Mouse (Mus musculus): ENCODE results near the gene Mrnip. TPM values are rescaled to one million over a fixed set of nuclear protein-coding genes. Genes with fewer than 3 reads are reported as not detected.

The Mrnip gene
- polyA plus RNA-seq, 1 experiment from 2014 or later = 19.7 TPM

GRCm38 (mm10) chr11:50216724-50217366, 42.6 kb downstream of the Mrnip start:
- Histone ChIP-seq H3K36me3 (no peaks in the 10 kb centered on the region), H3K4me3 (replicated peaks) (no peak overlapping the region), H3K9ac (no peak overlapping the region), H3K4me1 (peaks cover 16% of the 10 kb centered on the region), H3K27me3 (no peaks in the 10 kb centered on the region), H3K4me2 (replicated peaks) (no peak overlapping the region), H3K9me3 (replicated peaks) (no peaks in the 10 kb centered on the region), H3K27ac (replicated peaks) (no peak overlapping the region)
- 71% methylated on average over 4 of the region's 4 CpGs for WGBS
- no peak for ATAC-seq (ENCODE audit: insufficient number of reproducible peaks, low FRiP score, low TSS enrichment, low read depth)

- WGBS = 60% methylated on average over 4 of the region's 4 CpGs
- H3K4me1 ChIP-seq = peaks cover 16% of the 10 kb centered on the region
- H3K4me3 ChIP-seq (replicated peaks) = no peak overlapping the region
- H3K27ac ChIP-seq (replicated peaks) = no peak overlapping the region
- ATAC-seq (ENCODE audit: insufficient number of reproducible peaks, low FRiP score, low TSS enrichment, low read depth) = no peak
- no peak overlapping the region for H3K4me2 ChIP-seq (replicated peaks)
- no peaks in the 10 kb centered on the region for H3K36me3 ChIP-seq
- H3K9me3 ChIP-seq (replicated peaks) = no peaks in the 10 kb centered on the region
- no peaks in the 10 kb centered on the region for H3K27me3 ChIP-seq
- no peak overlapping the region for H3K9ac ChIP-seq
Observed at GRCm38 (mm10) chr11:50217811-50218210, 43.6 kb downstream of the Mrnip start.

- H3K27ac ChIP-seq (replicated peaks) = no peak overlapping the region
- WGBS = 35% methylated on average over 2 of the region's 2 CpGs
- no peaks in the 10 kb centered on the region for H3K36me3 ChIP-seq
- H3K27me3 ChIP-seq = no peaks in the 10 kb centered on the region
- H3K4me1 ChIP-seq = peaks cover 23% of the 10 kb centered on the region
- no peak for ATAC-seq (ENCODE audit: insufficient number of reproducible peaks, low FRiP score, low TSS enrichment, low read depth)
- no peaks in the 10 kb centered on the region for H3K9me3 ChIP-seq (replicated peaks)
- no peak overlapping the region for H3K9ac ChIP-seq
- no peak overlapping the region for H3K4me2 ChIP-seq (replicated peaks)
- H3K4me3 ChIP-seq (replicated peaks) = no peak overlapping the region
Observed at GRCm38 (mm10) chr11:50219833-50220232, 45.6 kb downstream of the Mrnip start.

- no peak overlapping the region for H3K4me3 ChIP-seq (replicated peaks)
- whole genome bisulfite sequencing = 52% methylated on average over 7 of the region's 7 CpGs
- no peaks in the 10 kb centered on the region for H3K9me3 ChIP-seq (replicated peaks)
- no peak overlapping the region for H3K9ac ChIP-seq
- no peak for ATAC-seq (ENCODE audit: insufficient number of reproducible peaks, low FRiP score, low TSS enrichment, low read depth)
- H3K27ac ChIP-seq (replicated peaks) = no peak overlapping the region
- H3K4me2 ChIP-seq (replicated peaks) = no peak overlapping the region
- no peaks in the 10 kb centered on the region for H3K27me3 ChIP-seq
- no peaks in the 10 kb centered on the region for H3K36me3 ChIP-seq
- peaks cover 26% of the 10 kb centered on the region for H3K4me1 ChIP-seq
Observed at GRCm38 (mm10) chr11:50222559-50223276, 48.5 kb downstream of the Mrnip start.

- Histone ChIP-seq H3K27me3 (no peaks in the 10 kb centered on the region), H3K9ac (peak overlapping the region; percentile 92), H3K4me1 (peaks cover 34% of the 10 kb centered on the region), H3K4me3 (replicated peaks) (peak overlapping the region; percentile 86), H3K4me2 (replicated peaks) (peak overlapping the region; percentile 93), H3K27ac (replicated peaks) (peak overlapping the region; percentile 82), H3K36me3 (no peaks in the 10 kb centered on the region), H3K9me3 (replicated peaks) (no peaks in the 10 kb centered on the region)
- 6% methylated on average over 17 of the region's 17 CpGs for WGBS
- no peak for ATAC-seq (ENCODE audit: insufficient number of reproducible peaks, low FRiP score, low TSS enrichment, low read depth)
Observed at GRCm38 (mm10) chr11:50223783-50224662, 49.8 kb downstream of the Mrnip start.

- H3K27ac ChIP-seq (replicated peaks) = peak overlapping the region; percentile 82
- peak overlapping the region; percentile 86 for H3K4me3 ChIP-seq (replicated peaks)
- peak; percentile 86 for ATAC-seq (ENCODE audit: insufficient number of reproducible peaks, low FRiP score, low TSS enrichment, low read depth)
- H3K36me3 ChIP-seq = no peaks in the 10 kb centered on the region
- H3K9ac ChIP-seq = peak overlapping the region; percentile 92
- peak overlapping the region; percentile 93 for H3K4me2 ChIP-seq (replicated peaks)
- no peaks in the 10 kb centered on the region for H3K9me3 ChIP-seq (replicated peaks)
- under 1% methylated on average over 66 of the region's 70 CpGs for WGBS
- peaks cover 38% of the 10 kb centered on the region for H3K4me1 ChIP-seq
- no peaks in the 10 kb centered on the region for H3K27me3 ChIP-seq
Observed at GRCm38 (mm10) chr11:50224671-50225530, 50.7 kb downstream of the Mrnip start.

GRCm38 (mm10) chr11:50225611-50226378, 51.6 kb downstream of the Mrnip start:
- 0 out of 2 replicates have a peak, but pooled peaks have one; percentile 3 for ATAC-seq (ENCODE audit: insufficient number of reproducible peaks, low FRiP score, low TSS enrichment, low read depth)
- 2% methylated on average over 34 of the region's 34 CpGs for WGBS
- Histone ChIP-seq H3K9ac (peak overlapping the region; percentile 92), H3K4me1 (peaks cover 44% of the 10 kb centered on the region), H3K36me3 (0 out of 2 replicates have a peak, but pooled peaks cover under 1% of the 10 kb centered on the region), H3K9me3 (replicated peaks) (no peaks in the 10 kb centered on the region), H3K4me3 (replicated peaks) (peak overlapping the region; percentile 86), H3K27ac (replicated peaks) (peak overlapping the region; percentile 82), H3K27me3 (no peaks in the 10 kb centered on the region), H3K4me2 (replicated peaks) (peak overlapping the region; percentile 93)

- no peaks in the 10 kb centered on the region for H3K27me3 ChIP-seq
- no peak overlapping the region for H3K27ac ChIP-seq (replicated peaks)
- WGBS = 48% methylated on average over 2 of the region's 2 CpGs
- no peak overlapping the region for H3K9ac ChIP-seq
- peaks cover 47% of the 10 kb centered on the region for H3K4me1 ChIP-seq
- H3K4me2 ChIP-seq (replicated peaks) = peak overlapping the region; percentile 93
- H3K9me3 ChIP-seq (replicated peaks) = no peaks in the 10 kb centered on the region
- peaks cover 3% of the 10 kb centered on the region; the same call in 1 of the 2 replicates for H3K36me3 ChIP-seq
- no peak for ATAC-seq (ENCODE audit: insufficient number of reproducible peaks, low FRiP score, low TSS enrichment, low read depth)
- H3K4me3 ChIP-seq (replicated peaks) = peak overlapping the region; percentile 86
Observed at GRCm38 (mm10) chr11:50226406-50226805, 52.2 kb downstream of the Mrnip start.

- 86% methylated on average over 3 of the region's 3 CpGs for WGBS
- H3K9ac ChIP-seq = no peak overlapping the region
- no peak overlapping the region for H3K27ac ChIP-seq (replicated peaks)
- H3K9me3 ChIP-seq (replicated peaks) = no peaks in the 10 kb centered on the region
- peaks cover 47% of the 10 kb centered on the region for H3K4me1 ChIP-seq
- no peak for ATAC-seq (ENCODE audit: insufficient number of reproducible peaks, low FRiP score, low TSS enrichment, low read depth)
- H3K4me2 ChIP-seq (replicated peaks) = peak overlapping the region; percentile 93
- no peaks in the 10 kb centered on the region for H3K27me3 ChIP-seq
- peak overlapping the region; percentile 86; the same call in 1 of the 2 replicates for H3K4me3 ChIP-seq (replicated peaks)
- H3K36me3 ChIP-seq = peaks cover 11% of the 10 kb centered on the region
Observed at GRCm38 (mm10) chr11:50227226-50227625, 53.0 kb downstream of the Mrnip start.

- H3K36me3 ChIP-seq = peaks cover 16% of the 10 kb centered on the region
- no peaks in the 10 kb centered on the region for H3K9me3 ChIP-seq (replicated peaks)
- no peak for ATAC-seq (ENCODE audit: insufficient number of reproducible peaks, low FRiP score, low TSS enrichment, low read depth)
- H3K27ac ChIP-seq (replicated peaks) = no peak overlapping the region
- H3K27me3 ChIP-seq = no peaks in the 10 kb centered on the region
- H3K4me1 ChIP-seq = peaks cover 47% of the 10 kb centered on the region
- 77% methylated on average over 4 of the region's 4 CpGs for WGBS
- no peak overlapping the region for H3K4me2 ChIP-seq (replicated peaks)
- H3K4me3 ChIP-seq (replicated peaks) = no peak overlapping the region
- H3K9ac ChIP-seq = no peak overlapping the region
Observed at GRCm38 (mm10) chr11:50227736-50228135, 53.5 kb downstream of the Mrnip start.

Measured in embryonic facial prominence, embryonic 15.5 days (tissue).